Mouse (Mus musculus): ENCODE data around the gene Fryl.

GRCm38 (mm10) chr5:73191765-73192164 lies 64.7 kb downstream of the Fryl start:
- TF ChIP-seq POLR2A (IDR thresholded peaks at IDR 0.05; ENCODE audit: low read depth, low read length) (no peak), CTCF (IDR thresholded peaks at IDR 0.05; ENCODE audit: extremely low read depth, insufficient read depth, insufficient read length, insufficient replicate concordance) (no peak)

Data from spleen, adult 2 months (tissue).